Mouse (Mus musculus) small intestine, adult 2 months (tissue): ENCODE measurements around the gene Fam217b. TPM values are rescaled to one million over a fixed set of nuclear protein-coding genes. Genes with fewer than 3 reads are reported as not detected.

Source experiments
- H3K27ac ChIP-seq: fragments of 200-500 bp; 2 replicates; pipeline ENCODE4 v1.5.1; 2012; ENCODE audit warnings: low read depth, low read length, control low read depth, inconsistent platforms; ENCODE audit not compliant: insufficient read depth
- H3K27me3 ChIP-seq: fragments of 200-500 bp; 2 replicates; pipeline ENCODE4 v1.6.1; 2012; ENCODE audit warnings: mild to moderate bottlenecking, moderate library complexity, low read length, inconsistent platforms; ENCODE audit not compliant: control insufficient read depth, insufficient read depth
- H3K36me3 ChIP-seq: fragments of 200-500 bp; 2 replicates; pipeline ENCODE4 v1.6.1; 2012; ENCODE audit warnings: mild to moderate bottlenecking, low read length, control low read depth, inconsistent platforms; ENCODE audit not compliant: control insufficient read depth, insufficient read depth
- H3K4me1 ChIP-seq: fragments of 200-500 bp; 2 replicates; pipeline ENCODE4 v1.6.1; 2012; ENCODE audit warnings: low read length, inconsistent platforms, mixed read lengths; ENCODE audit not compliant: control insufficient read depth, insufficient read depth, insufficient read length
- H3K4me3 ChIP-seq: fragments of 200-500 bp; 2 replicates; pipeline ENCODE4 v1.5.1; 2012; ENCODE audit warnings: low read depth, mild to moderate bottlenecking, control low read depth, inconsistent platforms, low read length, moderate library complexity
- CTCF ChIP-seq: fragments of 200-500 bp; IDR thresholded peaks from 2 replicates; pipeline ENCODE4 v1.5.1; 2012; ENCODE audit warnings: low read depth, mild to moderate bottlenecking, control low read depth, inconsistent platforms, low read length, moderate library complexity, mixed read lengths; ENCODE audit not compliant: insufficient replicate concordance, insufficient read length; ENCODE audit errors: extremely low read depth
- POLR2A ChIP-seq: fragments of 200-500 bp; IDR thresholded peaks from 2 replicates; pipeline ENCODE4 v1.6.1; 2012; ENCODE audit warnings: low read depth, mild to moderate bottlenecking, control low read depth, inconsistent platforms, low read length, moderate library complexity
- WGBS: fragments of 180-500 bp; shearing (Covaris S2); methylation state at CpG from one replicate; pipeline ENCODE4 v1.1.7; 2018; 5-methylcytosine and 5-hydroxymethylcytosine counted together
- polyA plus RNA-seq: library from polyadenylated mRNA; depleted of rRNA; stranded (reverse); fragments of >200 nt; gene quantifications from 2 replicates; pipeline ENCODE4 v1.2.3, GENCODE M21; 2012

Gene Fam217b
- polyA plus RNA-seq, 1 experiment: 0.37 TPM

GRCm38 (mm10) chr2:178413481-178414260, 653 bp upstream of the Fam217b start:
- peaks cover 9% of the 10 kb centered on the region for H3K4me1 ChIP-seq
- H3K4me3 ChIP-seq: peak overlapping the region; percentile 78
- H3K27me3 ChIP-seq: 0 out of 2 replicates have a peak, but pooled peaks cover 7% of the 10 kb centered on the region
- H3K36me3 ChIP-seq: no peaks in the 10 kb centered on the region
- 16% methylated on average over 75 of the region's 75 CpGs for WGBS
- no peak overlapping the region for H3K27ac ChIP-seq
- TF ChIP-seq CTCF: no peak
- no peak for TF ChIP-seq POLR2A

- H3K36me3 ChIP-seq: no peaks in the 10 kb centered on the region
- WGBS: 39% methylated on average over 3 of the region's 3 CpGs
- H3K4me3 ChIP-seq: peak overlapping the region; percentile 78; the same call in 1 of the 2 replicates
- TF ChIP-seq CTCF (no peak), POLR2A (no peak)
- H3K27ac ChIP-seq: no peak overlapping the region
- H3K27me3 ChIP-seq: 0 out of 2 replicates have a peak, but pooled peaks cover 7% of the 10 kb centered on the region
- peaks cover 9% of the 10 kb centered on the region for H3K4me1 ChIP-seq
Measured at GRCm38 (mm10) chr2:178415150-178415448, 775 bp downstream of the Fam217b start.

- peaks cover 9% of the 10 kb centered on the region for H3K4me1 ChIP-seq
- H3K27ac ChIP-seq: 0 out of 2 replicates have a peak overlapping the region, but pooled peaks have one; percentile 23
- TF ChIP-seq CTCF: no peak
- no peak for TF ChIP-seq POLR2A
- 58% methylated on average over 13 of the region's 13 CpGs for WGBS
- 0 out of 2 replicates have a peak, but pooled peaks cover 7% of the 10 kb centered on the region for H3K27me3 ChIP-seq
- no peak overlapping the region for H3K4me3 ChIP-seq
- no peaks in the 10 kb centered on the region for H3K36me3 ChIP-seq
Measured at GRCm38 (mm10) chr2:178416427-178416826, 2.1 kb downstream of the Fam217b start.

- TF ChIP-seq POLR2A (no peak), CTCF (no peak)
- Histone ChIP-seq H3K36me3 (no peaks in the 10 kb centered on the region), H3K27me3 (0 out of 2 replicates have a peak, but pooled peaks cover 7% of the 10 kb centered on the region), H3K4me1 (peaks cover 9% of the 10 kb centered on the region), H3K4me3 (no peak overlapping the region), H3K27ac (no peak overlapping the region)
- 71% methylated on average over 4 of the region's 4 CpGs for WGBS
Measured at GRCm38 (mm10) chr2:178416970-178417369, 2.6 kb downstream of the Fam217b start.

- Histone ChIP-seq H3K4me3 (no peak overlapping the region), H3K36me3 (no peaks in the 10 kb centered on the region), H3K27ac (no peak overlapping the region), H3K27me3 (no peaks in the 10 kb centered on the region), H3K4me1 (no peaks in the 10 kb centered on the region)
- 89% methylated on average over 9 of the region's 9 CpGs for WGBS
- TF ChIP-seq CTCF (no peak), POLR2A (no peak)
Measured at GRCm38 (mm10) chr2:178420576-178420975, 6.3 kb downstream of the Fam217b start.

GRCm38 (mm10) chr2:178421603-178422002, 7.3 kb downstream of the Fam217b start:
- no peaks in the 10 kb centered on the region for H3K27me3 ChIP-seq
- no peak for TF ChIP-seq POLR2A
- TF ChIP-seq CTCF: no peak
- no peaks in the 10 kb centered on the region for H3K4me1 ChIP-seq
- WGBS: 82% methylated on average over 6 of the region's 6 CpGs
- H3K27ac ChIP-seq: no peak overlapping the region
- no peaks in the 10 kb centered on the region for H3K36me3 ChIP-seq
- H3K4me3 ChIP-seq: no peak overlapping the region

GRCm38 (mm10) chr2:178422186-178422585, 7.9 kb downstream of the Fam217b start:
- Histone ChIP-seq H3K4me1 (no peaks in the 10 kb centered on the region), H3K27me3 (no peaks in the 10 kb centered on the region), H3K36me3 (no peaks in the 10 kb centered on the region), H3K27ac (no peak overlapping the region), H3K4me3 (no peak overlapping the region)
- WGBS: 43% methylated on average over 3 of the region's 3 CpGs
- no peak for TF ChIP-seq CTCF
- no peak for TF ChIP-seq POLR2A

GRCm38 (mm10) chr2:178423223-178423622, 8.9 kb downstream of the Fam217b start:
- Histone ChIP-seq H3K4me1 (no peaks in the 10 kb centered on the region), H3K4me3 (no peak overlapping the region), H3K27me3 (no peaks in the 10 kb centered on the region), H3K36me3 (no peaks in the 10 kb centered on the region), H3K27ac (no peak overlapping the region)
- no peak for TF ChIP-seq POLR2A
- TF ChIP-seq CTCF: no peak
- 70% methylated on average over 5 of the region's 5 CpGs for WGBS
